Mouse (Mus musculus) frontal cortex, postnatal 25 days (tissue): Measurements from ENCODE around the gene Tgif2.
"Not testable (repeated sequence)": the region's sequence is repeated elsewhere in the genome, so short reads cannot be mapped to it uniquely, and the experiment has no call there.

Experiments used
- DNase-seq, 2 experiments: peaks; one replicate each; pipeline ENCODE4 v3.0.0; 2022; ENCODE audit warnings: low spot score in 2 of 2

Gene Tgif2

DNA sequence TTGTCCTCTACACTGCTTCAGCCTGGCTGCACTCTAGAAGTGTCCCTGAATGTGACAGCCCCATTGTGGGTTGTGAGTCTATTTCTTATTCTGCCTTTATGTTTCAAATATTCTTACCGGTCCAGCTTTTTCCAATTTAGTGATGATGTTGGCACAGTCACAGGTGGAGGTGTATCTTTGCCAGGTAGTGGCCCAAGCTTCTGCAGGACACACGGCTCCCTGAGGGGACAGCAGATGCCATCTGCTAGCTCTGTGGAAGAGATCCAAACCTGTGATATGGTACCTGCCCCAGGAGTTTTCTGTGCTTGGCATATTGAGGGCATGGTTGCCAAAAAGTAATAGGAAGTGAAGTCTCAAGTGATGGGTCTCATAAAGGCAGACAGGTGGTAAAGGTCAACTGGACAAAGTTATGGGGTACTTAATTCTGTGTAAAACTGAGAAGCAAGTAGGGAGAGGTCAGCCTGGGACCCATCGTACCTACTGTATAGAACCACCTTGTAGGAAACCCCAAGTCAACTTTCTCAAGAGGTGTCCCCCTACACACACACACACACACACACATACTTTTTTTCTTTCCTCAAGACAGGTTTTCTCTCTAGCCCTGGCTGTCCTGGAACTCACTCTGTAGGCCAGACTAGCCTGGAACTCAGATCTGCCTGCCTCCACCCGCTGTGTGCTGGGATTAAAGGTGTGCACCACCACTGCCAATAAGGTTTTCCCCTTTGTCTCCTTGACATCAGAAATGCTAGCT is 35.1 kb downstream of the Tgif2 start:
- no peak for DNase-seq

DNA sequence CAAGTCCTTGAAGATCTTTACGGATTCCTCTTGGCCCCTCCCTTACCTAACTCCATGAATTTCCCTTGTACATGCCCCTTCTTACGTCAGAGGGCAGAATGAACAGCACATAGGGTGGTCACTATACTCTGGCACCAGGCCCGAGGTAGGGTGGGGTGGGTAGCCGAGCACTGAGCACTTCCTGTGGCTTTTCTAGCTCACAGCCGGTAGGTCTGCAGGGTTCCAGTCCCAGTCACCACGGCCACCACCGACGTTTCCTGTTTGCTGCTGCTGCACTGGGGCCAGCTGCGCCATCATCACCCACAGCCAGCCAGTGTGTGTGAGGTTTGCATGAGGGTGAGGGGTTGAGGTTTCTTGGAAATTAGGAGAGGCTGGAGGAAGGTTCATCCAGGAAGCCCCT is 37.9 kb downstream of the Tgif2 start:
- DNase-seq: no peak

DNA sequence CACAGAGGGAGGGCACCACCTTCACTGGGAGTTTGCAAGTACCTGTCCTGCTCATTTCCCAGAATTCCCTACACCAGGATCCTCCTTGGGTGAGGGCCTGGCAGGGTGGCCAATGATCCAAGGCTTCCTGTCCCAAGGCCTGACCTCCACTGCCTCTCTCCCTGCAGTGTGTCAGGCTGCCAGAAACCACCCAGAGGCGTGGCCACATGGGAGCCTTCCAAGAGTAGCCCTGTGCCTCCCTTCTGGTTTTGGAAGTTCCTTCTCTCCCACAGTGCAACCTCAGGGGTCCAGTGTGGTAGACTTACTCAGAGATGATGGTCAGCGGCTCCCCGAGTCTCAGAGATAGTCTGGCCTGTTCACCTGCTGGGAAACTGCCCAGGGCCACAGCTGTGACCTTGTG is 39.7 kb downstream of the Tgif2 start:
- DNase-seq: no peak

DNA sequence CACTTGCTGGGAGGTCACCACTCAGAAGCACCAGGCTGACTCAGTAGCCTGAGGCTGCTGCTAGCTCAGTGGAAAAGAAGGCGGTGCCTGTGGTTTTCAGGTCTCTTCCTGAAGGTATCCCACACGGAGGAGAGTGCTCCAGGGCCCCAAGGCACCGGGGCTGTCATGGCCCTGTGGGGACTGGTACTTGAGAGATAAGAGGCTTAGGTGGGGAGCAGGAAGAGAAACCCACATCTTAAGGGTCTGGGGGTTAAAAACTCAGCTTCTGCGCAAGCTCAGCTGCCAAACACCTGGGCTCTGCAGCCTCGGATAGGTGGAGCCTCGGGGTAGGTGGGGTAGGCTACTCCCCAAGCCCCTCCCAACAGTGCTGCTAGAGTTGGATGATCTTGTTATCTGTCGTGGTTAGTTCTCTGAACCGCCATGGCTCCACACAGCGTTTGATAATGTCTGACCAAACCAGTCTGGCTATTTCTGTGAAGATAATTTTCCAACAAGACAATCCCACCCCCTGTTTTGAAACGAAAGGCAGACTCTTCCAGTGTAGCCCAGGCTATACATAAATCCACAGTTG is 42.7 kb downstream of the Tgif2 start:
- DNase-seq: no peak

DNA sequence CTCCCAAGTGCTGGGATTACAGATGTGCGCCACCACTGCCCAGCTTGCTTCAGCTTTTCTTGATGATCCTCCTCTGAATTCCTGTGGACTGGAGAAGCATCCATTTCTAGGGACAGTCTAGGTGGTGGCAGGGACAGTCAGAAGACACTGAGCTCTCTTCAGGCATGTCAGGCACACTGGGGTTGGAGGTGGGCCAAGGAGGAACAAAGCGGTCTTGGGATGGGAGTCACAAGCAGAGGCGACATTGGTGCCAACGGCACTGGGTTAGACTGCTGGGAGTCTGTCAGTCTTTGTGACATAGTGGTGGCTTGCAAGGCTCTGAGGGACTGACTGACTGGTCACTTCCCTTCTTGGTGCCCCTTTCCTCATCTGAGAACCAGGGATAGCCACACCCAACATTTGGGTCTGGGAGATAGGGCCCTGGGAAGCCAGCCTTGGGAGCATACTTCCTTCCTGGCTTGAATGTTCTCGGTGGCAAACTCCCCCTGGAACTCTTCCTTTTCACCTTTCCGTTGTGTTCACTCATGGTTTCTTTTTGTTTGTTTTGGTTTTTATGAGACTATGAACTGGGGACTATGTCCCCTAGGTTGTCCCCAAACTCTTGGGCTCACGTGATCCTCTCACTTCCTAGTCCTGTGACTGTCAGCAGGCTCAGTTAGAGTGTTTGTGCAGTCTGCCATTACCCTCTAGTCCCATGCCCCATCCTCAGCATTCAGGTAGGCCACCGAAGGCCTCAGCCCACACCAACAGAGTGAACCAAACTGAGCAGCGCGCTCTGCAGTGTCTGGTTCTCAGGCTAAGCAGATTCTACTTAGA is 44.8 kb downstream of the Tgif2 start:
- no peak for DNase-seq

DNA sequence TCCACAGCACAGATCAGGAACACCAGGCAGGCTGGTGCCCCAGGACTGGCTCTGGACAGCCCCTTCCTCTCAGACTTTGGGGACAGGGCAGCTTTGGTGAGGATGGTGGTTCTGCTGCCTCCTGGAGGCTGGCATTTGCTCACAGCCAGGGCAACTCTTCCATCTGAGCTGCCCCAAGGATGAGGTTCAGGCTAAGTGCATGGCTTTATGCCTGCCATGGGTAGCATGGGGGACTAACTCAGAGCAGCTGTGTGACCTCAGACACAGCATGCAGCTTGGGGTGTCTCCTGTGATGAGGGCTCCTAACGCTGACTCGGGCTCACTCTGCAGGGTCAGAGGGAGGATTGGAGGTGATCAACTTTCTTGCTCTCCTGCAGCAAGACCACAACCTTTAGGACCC is 45.9 kb downstream of the Tgif2 start:
- DNase-seq: not testable (repeated sequence)

DNA sequence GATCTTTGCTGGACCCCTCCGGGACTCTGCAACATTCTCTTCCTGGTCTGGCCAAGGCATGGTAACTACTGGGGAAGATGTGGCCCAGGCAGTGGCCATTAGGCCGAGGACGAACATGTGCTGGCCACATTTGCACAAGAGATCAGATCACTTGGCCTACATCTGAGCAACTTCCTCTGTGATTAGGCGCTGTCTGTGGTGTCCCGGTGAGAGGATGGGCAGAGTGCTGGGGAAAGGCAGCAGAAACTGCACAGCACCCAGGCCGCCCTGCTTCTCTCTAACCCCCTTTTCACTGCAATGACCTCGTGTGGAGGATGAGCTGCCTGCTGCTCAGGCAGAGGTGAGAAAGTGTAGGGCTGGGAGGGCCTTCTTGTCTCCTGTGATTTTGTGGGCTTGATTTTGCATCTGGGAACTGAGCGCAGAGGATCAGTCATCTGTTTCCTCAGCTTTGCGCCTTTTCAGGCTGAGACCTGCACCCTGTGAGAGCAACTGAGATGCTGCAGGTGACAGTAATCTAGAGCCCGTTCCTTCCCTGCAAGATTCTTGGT is 46.4 kb downstream of the Tgif2 start:
- DNase-seq: no peak

DNA sequence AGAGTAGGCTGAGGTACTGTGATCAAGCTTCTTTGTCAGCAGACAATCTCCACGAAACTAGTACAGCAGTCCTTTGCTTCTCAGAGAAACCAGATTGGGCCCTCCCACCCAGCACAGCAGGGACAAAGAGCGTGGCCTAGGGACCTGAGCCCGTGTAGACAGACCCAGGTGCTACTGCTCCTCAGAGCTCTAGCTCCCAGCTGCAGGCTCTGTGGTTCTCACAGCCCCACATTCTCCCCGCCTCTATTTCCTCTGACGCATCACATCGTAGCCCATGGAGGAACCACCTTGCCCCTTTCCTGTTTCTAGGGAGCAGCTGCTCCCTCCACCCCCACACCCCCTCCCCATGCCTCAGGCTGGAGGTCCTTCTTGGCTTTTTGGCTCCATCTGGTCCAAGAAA is 47.2 kb downstream of the Tgif2 start, which contains the start of gene Sla2:
Gene Sla2, minus strand, starts transcription at position 176 of the 400 bp plus-strand sequence.
- no peak for DNase-seq

DNA sequence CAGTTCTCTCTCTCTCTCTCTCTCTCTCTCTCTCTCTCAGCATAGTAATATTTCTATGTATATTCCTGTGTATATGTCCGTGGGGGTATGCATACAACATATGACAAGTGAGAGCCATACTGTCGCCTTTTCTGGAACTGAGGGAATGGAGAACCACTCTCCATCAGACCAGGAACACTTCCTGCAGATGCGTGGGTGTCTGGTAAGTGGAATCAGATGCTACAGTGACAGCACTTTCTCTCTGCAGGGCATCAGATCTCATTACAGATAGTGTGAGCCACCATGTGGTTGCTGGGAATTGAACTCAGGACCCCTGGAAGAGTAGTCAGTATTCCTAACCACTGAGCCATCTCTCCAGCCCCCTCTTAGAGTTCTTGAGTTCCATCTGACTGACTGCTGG is 48.7 kb downstream of the Tgif2 start:
- no peak for DNase-seq

DNA sequence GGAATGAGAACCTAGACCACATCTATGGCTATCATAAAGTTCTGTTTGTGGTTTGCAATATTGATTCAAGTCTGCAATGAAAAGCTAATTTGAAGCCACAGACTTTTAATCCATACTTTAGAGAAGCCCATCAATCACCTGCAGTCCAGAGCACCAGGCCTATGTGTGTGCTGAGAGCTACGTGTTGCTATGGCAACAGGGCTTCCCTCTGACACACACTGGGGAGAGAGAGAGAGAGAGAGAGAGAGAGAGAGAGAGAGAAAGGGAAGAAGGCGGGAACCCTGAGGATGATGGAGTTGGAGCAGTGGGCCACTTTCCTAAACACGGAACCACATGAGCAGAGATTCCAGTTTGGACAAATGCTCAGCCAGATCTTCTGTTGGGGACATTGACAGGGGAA is 52.4 kb downstream of the Tgif2 start:
- no peak for DNase-seq

DNA sequence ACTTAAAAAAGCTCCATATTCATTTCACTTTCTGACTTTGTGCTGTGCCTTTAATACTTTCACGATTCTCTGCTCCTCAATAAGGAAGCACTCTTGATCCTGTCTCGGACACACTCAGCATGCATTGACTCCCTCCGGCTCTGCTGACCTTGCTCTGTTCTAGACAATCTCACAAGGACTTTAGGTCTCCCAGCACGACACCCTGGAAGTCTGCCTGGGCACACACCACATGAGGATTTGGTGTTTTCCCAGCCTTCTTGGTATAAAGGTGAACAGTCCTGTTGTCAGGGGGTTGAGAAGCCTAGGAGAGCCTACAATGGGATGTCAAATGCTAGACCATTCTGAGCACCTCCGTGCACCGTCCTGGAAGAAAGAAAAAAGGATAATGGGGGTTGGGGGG is 53.0 kb downstream of the Tgif2 start:
- no peak for DNase-seq

DNA sequence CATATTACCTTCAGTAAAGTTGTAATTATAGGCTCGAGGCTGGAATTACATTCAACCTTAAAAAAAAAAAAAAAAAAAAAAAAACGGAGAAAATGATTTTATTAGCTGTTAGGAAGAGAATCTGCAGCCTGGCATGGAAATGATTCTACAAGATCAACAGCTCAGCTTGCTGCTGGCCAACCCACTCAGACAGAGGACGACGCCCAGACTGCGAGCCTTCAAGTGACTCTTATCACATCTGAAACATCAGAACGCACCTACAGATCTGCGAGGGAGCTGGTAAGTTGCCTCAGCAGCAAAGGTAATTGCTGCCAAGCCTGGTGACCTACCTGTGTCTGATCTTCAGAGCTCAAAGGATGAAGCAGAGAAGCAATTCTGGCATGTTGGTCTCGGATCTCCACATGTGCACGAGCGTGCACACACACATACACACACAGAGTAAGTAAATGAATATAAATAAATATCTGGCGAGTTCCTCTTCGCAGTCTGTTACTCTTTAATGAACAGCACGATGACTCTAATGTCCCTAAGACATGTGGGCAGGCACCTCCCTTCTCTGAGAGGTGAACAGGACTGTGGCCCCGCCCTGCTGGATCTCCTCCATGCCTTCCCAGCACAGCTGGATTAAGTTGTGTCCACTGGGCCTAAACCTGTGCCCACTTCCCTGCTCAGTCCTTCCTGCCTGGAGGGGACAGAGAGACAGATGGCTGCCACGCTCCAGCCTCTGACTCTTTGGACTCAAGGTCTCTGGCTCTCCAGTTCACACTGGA is 54.9 kb downstream of the Tgif2 start:
- no peak for DNase-seq

DNA sequence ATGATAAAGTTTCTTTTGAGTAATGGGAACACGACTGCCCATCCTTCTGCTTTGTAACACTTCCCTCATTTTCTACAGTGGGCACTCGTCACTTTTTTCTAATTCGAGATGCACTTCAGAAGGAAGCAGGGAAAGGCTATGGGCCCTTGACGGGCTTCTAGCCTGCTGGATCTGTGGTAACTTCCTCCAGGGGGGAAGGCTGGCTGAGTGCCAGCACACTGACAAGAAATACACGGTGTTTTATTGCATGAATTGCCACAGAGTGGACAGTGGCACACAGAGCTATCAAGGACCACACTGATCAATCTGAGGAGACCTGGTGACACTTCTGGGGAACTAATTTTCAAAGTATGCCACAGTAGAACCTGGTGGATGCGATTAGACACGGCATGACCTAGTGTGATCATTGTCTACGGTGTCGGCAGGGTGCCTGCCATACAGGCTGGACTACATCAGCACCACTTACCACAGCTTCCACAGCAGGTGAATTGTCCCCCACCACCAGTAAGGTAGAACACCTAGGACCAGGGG is 56.6 kb downstream of the Tgif2 start:
- DNase-seq: no peak

DNA sequence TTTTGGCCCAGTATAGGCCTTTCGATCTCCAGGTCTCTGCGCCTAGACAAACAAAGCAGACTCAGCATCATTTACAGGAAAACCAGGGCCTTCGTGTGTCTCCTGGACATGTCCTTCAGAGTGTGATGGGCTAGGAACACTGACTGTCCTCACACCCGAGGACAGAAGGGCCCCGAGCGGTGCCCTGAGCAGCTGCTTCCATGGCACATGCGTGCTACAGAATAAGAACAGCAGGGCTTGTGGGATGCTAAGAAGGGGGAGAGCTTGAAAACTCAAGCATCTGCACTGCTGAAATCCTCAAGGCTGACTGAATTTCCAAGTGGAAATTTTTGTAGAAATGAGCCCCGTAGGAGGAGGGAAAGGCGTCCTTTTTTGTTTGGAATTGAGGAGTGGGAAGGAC is 57.2 kb downstream of the Tgif2 start:
- peak in 1 of 2 experiments; percentile 30 for DNase-seq

DNA sequence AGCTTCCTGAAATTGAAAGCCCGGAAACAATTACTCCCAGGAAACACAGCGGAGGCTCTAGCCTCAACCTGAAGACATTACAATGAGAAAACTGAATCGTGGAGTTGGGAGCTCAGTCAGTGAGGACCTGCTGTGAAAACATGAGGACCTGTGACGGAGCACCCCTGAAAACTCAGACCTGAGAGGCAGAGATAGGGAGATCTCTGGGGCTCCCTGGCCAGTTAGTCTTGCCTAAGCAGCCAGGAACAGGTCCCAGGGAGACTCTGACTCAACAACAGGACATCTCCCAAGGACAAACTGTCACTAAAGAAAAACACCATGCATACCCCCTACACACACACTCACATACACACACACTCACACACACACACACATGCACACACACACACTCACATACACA is 58.6 kb downstream of the Tgif2 start:
- no peak for DNase-seq

DNA sequence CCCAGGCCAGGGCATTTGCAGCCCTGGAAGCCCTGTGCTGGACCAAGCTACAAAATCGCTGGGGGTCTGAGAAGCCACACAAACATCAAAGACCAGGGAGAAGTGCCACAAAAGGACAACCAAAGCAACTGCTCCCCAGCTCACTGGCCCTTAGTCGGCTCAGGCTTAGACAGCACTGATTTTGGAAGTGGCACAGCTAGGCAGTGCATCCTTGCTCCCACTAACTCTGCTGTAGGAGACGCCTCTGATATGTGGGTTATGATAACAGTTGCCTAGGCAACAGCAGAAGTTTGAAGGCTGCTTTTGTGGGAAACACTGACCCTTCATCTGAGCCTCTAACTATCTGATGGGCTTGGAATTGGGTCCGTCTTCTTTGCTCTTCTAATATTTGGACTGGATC is 59.4 kb downstream of the Tgif2 start:
- DNase-seq: no peak

DNA sequence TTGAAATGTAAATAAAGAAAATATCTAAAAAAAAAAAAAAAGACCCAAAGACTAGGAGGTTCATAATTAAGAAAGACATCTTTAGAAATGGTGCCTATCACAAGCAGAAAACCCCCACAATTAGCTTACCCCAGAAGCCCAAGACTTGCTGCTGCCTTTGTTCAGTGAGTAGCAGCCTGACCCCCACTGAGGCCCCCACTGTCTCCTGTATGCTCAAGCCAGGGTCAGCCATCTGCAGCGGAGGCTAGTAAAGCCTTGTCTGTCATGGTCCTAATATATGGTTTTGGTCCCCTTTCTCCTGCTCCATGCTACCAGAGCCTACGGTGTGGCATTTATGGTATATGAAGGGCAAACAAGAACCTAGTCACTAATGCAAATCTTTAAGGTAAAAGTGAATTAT is 61.5 kb downstream of the Tgif2 start:
- DNase-seq: no peak

DNA sequence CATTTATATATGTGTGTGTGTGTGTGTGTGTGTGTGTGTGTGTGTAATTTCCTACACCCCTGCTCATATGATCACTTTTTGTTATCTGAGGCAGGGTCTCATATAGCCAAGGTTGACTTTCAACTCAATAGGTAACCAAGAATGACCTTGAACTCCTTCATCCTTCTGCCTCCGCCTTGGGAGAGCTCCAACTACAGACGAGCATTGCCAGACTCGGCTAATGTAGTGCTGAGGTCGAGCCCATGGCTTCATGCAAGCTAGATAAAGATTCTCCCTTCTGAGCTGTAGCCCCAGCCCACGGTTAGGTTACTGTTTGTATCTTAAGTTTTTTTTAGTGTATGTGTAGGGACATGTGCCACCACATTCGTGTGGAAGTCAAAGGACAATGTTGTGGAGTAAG is 62.1 kb downstream of the Tgif2 start:
- no peak for DNase-seq

DNA sequence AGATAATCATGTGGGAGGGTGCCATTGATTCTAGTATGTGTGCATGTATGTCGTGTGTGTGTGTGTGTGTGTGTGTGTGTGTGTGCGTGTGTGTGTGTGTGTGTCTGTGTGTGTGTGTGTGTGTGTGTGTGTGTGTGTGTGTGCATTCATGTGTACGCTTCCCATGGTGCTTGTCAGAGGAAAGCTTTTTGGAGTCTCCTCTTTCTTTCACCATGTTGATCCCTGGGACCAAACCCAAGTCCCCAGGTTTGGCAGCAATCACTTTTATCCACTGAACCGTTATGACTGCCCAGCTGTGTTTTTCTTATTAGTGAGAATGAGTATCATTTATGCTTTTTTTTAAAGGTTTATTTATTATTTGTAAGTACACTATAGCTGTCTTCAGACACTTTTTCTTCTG is 62.6 kb downstream of the Tgif2 start:
- not testable (repeated sequence) for DNase-seq

DNA sequence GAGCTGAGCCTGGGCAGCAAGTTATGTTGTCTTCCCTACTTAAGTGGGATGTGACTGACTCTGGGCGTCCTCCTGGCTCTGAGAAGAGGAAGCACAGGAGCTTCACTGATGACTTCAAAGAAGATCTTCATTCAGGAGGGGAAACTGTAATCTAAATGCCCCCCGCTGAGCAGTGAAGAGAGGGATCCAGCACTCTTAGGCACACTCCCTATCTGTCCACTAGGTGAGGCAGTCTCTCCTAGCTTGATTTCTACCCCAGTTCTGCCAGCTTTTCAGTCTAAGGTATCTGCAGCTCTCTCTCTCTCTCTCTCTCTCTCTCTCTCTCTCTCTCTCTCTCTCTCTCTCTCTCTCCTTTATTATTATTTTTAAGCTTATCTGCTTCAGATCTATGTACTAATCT is 63.6 kb downstream of the Tgif2 start:
- DNase-seq: no peak
